Mouse (Mus musculus) forebrain, embryonic 11.5 days (tissue): ENCODE data around the gene Sema6b. TPM values are rescaled to one million over a fixed set of nuclear protein-coding genes. Genes with fewer than 3 reads are reported as not detected.
A peak's percentile ranks its signal among the peaks of the same experiment; 100 is the strongest.
"Not testable (repeated sequence)": the region's sequence is repeated elsewhere in the genome, so short reads cannot be mapped to it uniquely, and the experiment has no call there.

Experiments used
- ATAC-seq: fragments of 200-750 bp; cut with Nextera tagmentation; replicated peaks from 2 replicates; pipeline ENCODE4 v1.8.0; 2017; ENCODE audit warnings: moderate TSS enrichment; ENCODE audit not compliant: low FRiP score
- DNase-seq: peaks from one replicate; pipeline ENCODE4 v3.0.0-alpha.2; 2017; ENCODE audit warnings: low spot score
- H3K27ac ChIP-seq: fragments of 300-500 bp; sonication (generic); 2 replicates; pipeline ENCODE4 v1.5.1; 2014; ENCODE audit warnings: low read depth, low read length
- H3K27me3 ChIP-seq: fragments of 300-500 bp; sonication (generic); 2 replicates; pipeline ENCODE4 v1.6.1; 2014; ENCODE audit warnings: mild to moderate bottlenecking, low read length, mixed read lengths; ENCODE audit not compliant: control insufficient read depth, insufficient read depth
- H3K36me3 ChIP-seq: fragments of 300-500 bp; sonication (generic); 2 replicates; pipeline ENCODE4 v1.6.1; 2014; ENCODE audit warnings: mild to moderate bottlenecking, low read length, moderate library complexity, mixed read lengths; ENCODE audit not compliant: control insufficient read depth, insufficient read depth
- H3K4me1 ChIP-seq: fragments of 300-500 bp; sonication (generic); replicated peaks from 2 replicates; pipeline ENCODE4 v1.6.1; 2014; ENCODE audit warnings: low read length, mixed read lengths; ENCODE audit not compliant: control insufficient read depth, insufficient read depth
- H3K4me2 ChIP-seq: fragments of 300-500 bp; sonication (generic); 2 replicates; pipeline ENCODE4 v1.6.1; 2014; ENCODE audit warnings: low read depth, mild to moderate bottlenecking, low read length, moderate library complexity, mixed read lengths; ENCODE audit not compliant: severe bottlenecking
- H3K4me3 ChIP-seq: fragments of 300-500 bp; sonication (generic); 2 replicates; pipeline ENCODE4 v1.5.1; 2014; ENCODE audit warnings: low read depth, low read length
- H3K9ac ChIP-seq: fragments of 300-500 bp; sonication (generic); 2 replicates; pipeline ENCODE4 v1.6.1; 2014; ENCODE audit warnings: low read length
- H3K9me3 ChIP-seq: fragments of 300-500 bp; sonication (generic); 2 replicates; pipeline ENCODE4 v1.6.1; 2016; ENCODE audit warnings: low read length, mixed read lengths; ENCODE audit not compliant: control insufficient read depth
- WGBS: fragments of 180-500 bp; shearing (Covaris S2); extraction: QIAGEN DNeasy Blood & Tissue Kit; methylation state at CpG from one replicate; pipeline ENCODE4 v1.1.7; 2014; 5-methylcytosine and 5-hydroxymethylcytosine counted together
- microRNA-seq: library from miRNA; unstranded; fragments of <30 nt; microRNA quantifications from one replicate; pipeline ENCODE4, GENCODE M21; 2016; ENCODE audit not compliant: insufficient number of aligned reads
- polyA plus RNA-seq: library from polyadenylated mRNA; unstranded; fragments of >200 nt; fragmentation: Nextera tagmentation; extraction: Ambion mirVana; gene quantifications from 2 replicates; pipeline ENCODE4 v1.2.1, GENCODE M21; 2014

Gene Sema6b
- polyA plus RNA-seq, 1 experiment from 2014 or later = 2.5 TPM

DNA sequence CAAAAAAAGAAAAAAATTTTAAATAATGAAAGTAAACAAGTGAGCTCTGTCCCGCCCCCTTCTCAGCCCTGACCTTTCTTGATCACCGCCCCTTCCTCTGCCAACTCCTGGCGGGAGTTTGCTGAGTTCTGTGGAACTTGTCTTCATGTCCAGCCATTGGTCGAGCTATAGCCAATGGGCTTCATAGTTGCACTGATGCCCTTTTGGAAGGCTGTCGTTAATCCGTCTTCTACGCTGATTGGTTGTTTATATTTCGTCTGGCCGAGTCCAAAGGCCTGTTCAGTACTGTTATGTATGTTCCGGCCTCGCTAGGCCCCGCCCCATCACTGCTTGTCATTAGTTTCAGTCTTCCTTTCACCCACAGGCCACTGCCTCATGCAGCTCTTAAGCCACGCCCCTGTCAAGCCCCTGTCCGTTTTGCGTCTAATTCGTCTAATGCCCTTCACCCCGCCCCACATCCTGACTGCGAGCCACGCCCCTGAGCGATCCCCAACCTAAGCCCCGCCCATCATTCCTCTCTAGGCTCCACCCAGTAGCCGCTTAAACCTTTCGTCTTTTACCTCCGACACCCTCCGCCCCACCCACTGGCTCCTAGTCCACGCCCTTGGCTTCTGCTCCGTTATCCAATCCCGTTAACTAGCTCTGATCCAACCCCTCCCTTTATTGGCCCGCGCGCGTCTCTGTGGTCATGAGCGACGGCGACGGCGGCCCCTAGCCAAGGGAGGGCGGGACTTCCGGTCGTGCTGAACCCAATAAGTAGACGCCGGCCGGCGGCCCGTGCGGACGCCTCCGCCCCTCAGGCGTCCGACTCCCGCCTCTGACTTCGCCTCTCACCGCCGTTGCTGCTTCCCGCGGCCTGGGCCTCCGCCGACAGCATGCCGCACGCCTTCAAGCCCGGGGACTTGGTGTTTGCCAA is 61.0 kb downstream of the Sema6b start, which contains the start of gene Hdgfl2:
Gene Hdgfl2 (plus strand): TSS at position 755 of the 916 bp plus-strand sequence.
- peak within 1 kb of the TSS; percentile 98 for H3K4me2 ChIP-seq
- H3K4me1 ChIP-seq = peaks cover 27% of the 10 kb centered on the region
- DNase-seq = peak; percentile 99
- no peaks in the 10 kb centered on the region for H3K36me3 ChIP-seq
- H3K9me3 ChIP-seq = no peaks in the 10 kb centered on the region
- no peaks in the 10 kb centered on the region for H3K27me3 ChIP-seq
- peak; percentile 92 for ATAC-seq
- WGBS = under 1% methylated on average over 61 of the region's 61 CpGs
- H3K9ac ChIP-seq = peak within 1 kb of the TSS; percentile 82
- H3K27ac ChIP-seq = no peak within 1 kb of the TSS
- H3K4me3 ChIP-seq = peak within 1 kb of the TSS; percentile 85

DNA sequence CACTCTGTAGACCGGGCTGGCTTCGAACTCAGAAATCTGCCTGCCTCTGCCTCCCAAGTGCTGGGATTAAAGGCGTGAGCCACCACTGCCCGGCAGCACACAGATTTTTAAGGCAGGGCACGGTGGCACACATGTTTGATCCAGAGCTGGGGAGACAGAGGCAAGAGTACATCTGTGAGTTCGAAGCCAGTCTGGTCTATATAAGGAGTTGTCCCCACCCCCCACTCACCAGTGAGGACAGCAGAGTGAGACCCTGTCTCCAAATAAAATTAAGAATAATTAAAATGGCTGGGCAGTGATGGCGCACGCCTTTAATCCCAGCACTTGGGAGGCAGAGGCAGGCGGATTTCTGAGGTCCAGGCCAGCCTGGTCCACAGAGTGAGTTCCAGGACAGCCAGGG is 61.8 kb downstream of the Sema6b start:
- WGBS = 66% methylated on average over 9 of the region's 9 CpGs
- peak overlapping the region; percentile 36; the same call in 1 of the 2 replicates for H3K4me2 ChIP-seq
- not testable (repeated sequence) for H3K9ac ChIP-seq, H3K36me3 ChIP-seq, ATAC-seq, DNase-seq, H3K9me3 ChIP-seq, H3K27ac ChIP-seq, H3K27me3 ChIP-seq
- H3K4me1 ChIP-seq = peaks cover 30% of the 10 kb centered on the region
- H3K4me3 ChIP-seq = peak overlapping the region; percentile 85; the same call in 1 of the 2 replicates

DNA sequence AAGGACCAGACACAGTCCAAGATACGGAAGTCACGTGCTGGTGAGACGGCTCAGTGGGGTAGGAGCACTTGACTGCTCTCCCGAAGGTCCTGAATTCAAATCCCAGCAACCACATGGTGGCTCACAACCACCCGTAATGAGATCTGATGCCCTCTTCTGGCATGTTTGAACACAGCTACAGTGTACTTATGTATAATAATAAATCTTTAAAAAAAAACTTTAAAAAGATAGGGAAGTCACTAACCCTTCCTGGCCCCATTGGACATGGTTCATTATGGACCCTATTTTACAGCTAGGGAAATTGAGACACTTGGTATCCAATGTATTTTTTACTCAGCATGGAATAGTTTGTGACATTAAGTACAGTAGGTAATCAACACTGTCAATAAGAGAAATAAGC is 62.6 kb downstream of the Sema6b start:
- no peaks in the 10 kb centered on the region for H3K9me3 ChIP-seq
- no peak overlapping the region for H3K4me3 ChIP-seq
- DNase-seq (no peak), ATAC-seq (no peak)
- no peak overlapping the region for H3K4me2 ChIP-seq
- H3K27ac ChIP-seq = no peak overlapping the region
- H3K9ac ChIP-seq = no peak overlapping the region
- no peaks in the 10 kb centered on the region for H3K36me3 ChIP-seq
- 91% methylated on average over 5 of the region's 5 CpGs for WGBS
- peaks cover 30% of the 10 kb centered on the region for H3K4me1 ChIP-seq
- no peaks in the 10 kb centered on the region for H3K27me3 ChIP-seq

DNA sequence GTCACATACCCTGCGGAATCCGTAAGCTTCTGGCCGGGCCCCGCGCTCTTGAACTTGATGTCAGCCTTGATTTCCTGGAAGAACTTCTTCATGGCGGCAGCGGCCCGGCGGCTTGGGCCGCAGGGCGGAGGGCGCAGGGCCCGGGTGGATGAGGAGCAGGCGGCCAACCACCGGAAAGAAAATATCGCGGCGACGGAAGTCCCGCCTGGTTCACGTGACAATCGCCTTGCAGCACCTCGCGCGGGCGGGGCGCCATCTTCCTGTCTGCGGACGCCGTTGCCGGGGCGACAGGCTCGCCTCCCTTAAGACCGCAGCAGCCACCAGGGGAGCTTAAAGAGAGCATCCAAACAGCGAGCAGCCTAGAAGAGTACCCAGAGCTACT is 65.3 kb downstream of the Sema6b start, which contains the start of gene Ubxn6:
Gene Ubxn6 (minus strand): TSS at position 202 of the 382 bp plus-strand sequence.
- H3K4me1 ChIP-seq = peaks cover 13% of the 10 kb centered on the region; the same call in 1 of the 2 replicates
- peaks cover 4% of the 10 kb centered on the region; the same call in 1 of the 2 replicates for H3K36me3 ChIP-seq
- H3K27me3 ChIP-seq = no peaks in the 10 kb centered on the region
- H3K27ac ChIP-seq = peak within 1 kb of the TSS; percentile 91
- H3K4me2 ChIP-seq = peak within 1 kb of the TSS; percentile 57
- DNase-seq (peak; percentile 98), ATAC-seq (peak; percentile 66)
- no peaks in the 10 kb centered on the region for H3K9me3 ChIP-seq
- peak within 1 kb of the TSS; percentile 58 for H3K4me3 ChIP-seq
- peak within 1 kb of the TSS; percentile 77 for H3K9ac ChIP-seq
- WGBS = under 1% methylated on average over 35 of the region's 35 CpGs

DNA sequence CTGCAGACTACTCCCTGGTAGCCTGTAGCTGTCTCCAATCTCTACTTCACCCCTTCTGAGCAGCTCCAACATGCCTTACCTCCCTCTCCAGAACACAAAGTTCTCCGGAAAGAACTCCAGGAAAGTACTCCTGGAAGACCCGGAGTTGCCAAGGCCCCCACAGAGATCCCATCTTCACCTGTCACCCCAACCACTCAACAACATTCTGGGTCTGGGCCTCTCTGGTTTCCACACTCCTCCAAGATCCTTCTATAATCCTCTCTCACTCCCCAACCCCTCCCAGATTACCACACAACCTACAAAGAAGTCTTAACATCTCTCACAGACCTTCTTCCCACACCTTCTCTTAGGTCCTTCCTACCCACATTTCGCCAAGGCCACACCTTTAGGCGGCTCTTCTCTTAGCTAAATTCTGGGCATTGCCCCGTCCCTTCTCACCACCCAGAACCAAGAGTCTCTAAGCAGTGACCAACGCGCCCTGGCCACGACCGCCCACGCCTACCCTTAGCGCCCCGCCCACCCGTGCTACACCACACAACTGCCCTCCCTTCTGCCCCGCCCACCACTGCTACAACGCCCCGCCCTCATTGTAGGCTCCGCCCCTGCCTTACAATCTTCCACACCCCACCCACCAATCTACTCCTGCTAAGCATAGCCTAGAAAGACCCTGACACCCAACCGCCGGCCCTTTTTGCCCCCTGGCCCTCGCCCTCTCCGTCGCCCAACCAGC is 65.9 kb downstream of the Sema6b start:
- DNase-seq = peak; percentile 92
- Histone ChIP-seq H3K27ac (peak overlapping the region; percentile 91), H3K9me3 (no peaks in the 10 kb centered on the region), H3K9ac (peak overlapping the region; percentile 77), H3K4me2 (peak overlapping the region; percentile 57), H3K36me3 (peaks cover 9% of the 10 kb centered on the region; the same call in 1 of the 2 replicates), H3K27me3 (no peaks in the 10 kb centered on the region), H3K4me3 (peak overlapping the region; percentile 58), H3K4me1 (peaks cover 13% of the 10 kb centered on the region; the same call in 1 of the 2 replicates)
- peak; percentile 23 for ATAC-seq
- 8% methylated on average over 22 of the region's 22 CpGs for WGBS

Small RNAs within 50 kb of the gene (microRNA-seq; reads per million reads assigned to microRNA genes)
- not detected for gene Gm44397

Other genes with a start within 250 kb of the Sema6b start
- 14.4 and 14.5 TPM in 2 replicates for gene Zfp959, start 248.2 kb downstream of the Sema6b start, polyA plus RNA-seq
- 5.5 and 8.5 TPM in 2 replicates for gene Zfp119b, start 190.8 kb downstream of the Sema6b start, polyA plus RNA-seq
- gene Ebi3, start 187.7 kb downstream of the Sema6b start, polyA plus RNA-seq = 2.0 and 2.1 TPM in 2 replicates
- gene Yju2, start 181.2 kb downstream of the Sema6b start, polyA plus RNA-seq = 27.4 and 28.2 TPM in 2 replicates
- gene Shd, start 169.9 kb downstream of the Sema6b start, polyA plus RNA-seq = 65.1 and 77.9 TPM in 2 replicates
- gene Fsd1, start 153.8 kb downstream of the Sema6b start, polyA plus RNA-seq = 61.9 and 71.1 TPM in 2 replicates
- gene Stap2, start 134.8 kb downstream of the Sema6b start, polyA plus RNA-seq = 5.3 and 6.4 TPM in 2 replicates
- 164 and 191 TPM in 2 replicates for gene Mpnd, start 134.6 kb downstream of the Sema6b start, polyA plus RNA-seq
- 129 and 133 TPM in 2 replicates for gene Sh3gl1, start 103.7 kb downstream of the Sema6b start, polyA plus RNA-seq
- gene Chaf1a, start 99.9 kb downstream of the Sema6b start, polyA plus RNA-seq = 38.0 and 38.6 TPM in 2 replicates
- 39.0 and 43.2 TPM in 2 replicates for gene Ubxn6, start 65.3 kb downstream of the Sema6b start, polyA plus RNA-seq
- 150 and 152 TPM in 2 replicates for gene Hdgfl2, start 60.7 kb downstream of the Sema6b start, polyA plus RNA-seq
- 0.07 TPM in 2 replicates for gene Plin4, start 30.5 kb downstream of the Sema6b start, polyA plus RNA-seq
- 0.21 TPM in 1 of 2 replicates, not detected in the other for gene Plin5, start 22.7 kb downstream of the Sema6b start, polyA plus RNA-seq
- 0.17 and 0.51 TPM in 2 replicates for gene Lrg1, start 18.3 kb downstream of the Sema6b start, polyA plus RNA-seq
- 7.7 and 8.4 TPM in 2 replicates for gene Tnfaip8l1, start 22.1 kb upstream of the Sema6b start, polyA plus RNA-seq
- gene Mydgf, start 43.6 kb upstream of the Sema6b start, polyA plus RNA-seq = 55.4 and 64.0 TPM in 2 replicates
- gene Dpp9, start 78.6 kb upstream of the Sema6b start, polyA plus RNA-seq = 48.0 and 50.6 TPM in 2 replicates
- gene Fem1a, start 116.5 kb upstream of the Sema6b start, polyA plus RNA-seq = 16.5 and 16.6 TPM in 2 replicates
- 2.5 and 3.0 TPM in 2 replicates for gene Ticam1, start 136.4 kb upstream of the Sema6b start, polyA plus RNA-seq
- 37.5 and 44.6 TPM in 2 replicates for gene Plin3, start 152.5 kb upstream of the Sema6b start, polyA plus RNA-seq
- gene Arrdc5, start 159.9 kb upstream of the Sema6b start, polyA plus RNA-seq = not detected in 2 replicates
- 197 and 223 TPM in 2 replicates for gene Uhrf1, start 163.0 kb upstream of the Sema6b start, polyA plus RNA-seq
- gene Kdm4b, start 185.7 kb upstream of the Sema6b start, polyA plus RNA-seq = 52.1 TPM in 2 replicates